Mouse (Mus musculus) hindbrain, embryonic 10.5 days (tissue): Measurements from ENCODE around the gene Thra. TPM values are rescaled to one million over a fixed set of nuclear protein-coding genes. Genes with fewer than 3 reads are reported as not detected.

Experiments used
- DNase-seq: peaks from one replicate; pipeline ENCODE4 v3.0.0-alpha.2; 2017; ENCODE audit warnings: low spot score
- H3K27ac ChIP-seq: fragments of 300-500 bp; sonication (generic); 2 replicates; pipeline ENCODE4 v1.5.1; 2016; ENCODE audit warnings: mild to moderate bottlenecking, moderate library complexity
- H3K27me3 ChIP-seq: fragments of 300-500 bp; sonication (generic); 2 replicates; pipeline ENCODE4 v1.6.1; 2016; ENCODE audit warnings: mild to moderate bottlenecking; ENCODE audit not compliant: poor library complexity, insufficient read depth, severe bottlenecking
- H3K36me3 ChIP-seq: fragments of 300-500 bp; sonication (generic); 2 replicates; pipeline ENCODE4 v1.6.1; 2016; ENCODE audit warnings: mild to moderate bottlenecking, moderate library complexity
- H3K4me1 ChIP-seq: fragments of 300-500 bp; sonication (generic); replicated peaks from 2 replicates; pipeline ENCODE4 v1.6.1; 2016; ENCODE audit warnings: mild to moderate bottlenecking
- H3K4me3 ChIP-seq: fragments of 300-500 bp; sonication (generic); 2 replicates; pipeline ENCODE4 v1.5.1; 2016; ENCODE audit warnings: mild to moderate bottlenecking, moderate library complexity
- H3K9me3 ChIP-seq: fragments of 300-500 bp; sonication (generic); 2 replicates; pipeline ENCODE4 v1.6.1; 2016; ENCODE audit warnings: mild to moderate bottlenecking, moderate library complexity
- WGBS: fragments of 180-500 bp; shearing (Covaris S2); methylation state at CpG from one replicate; pipeline ENCODE4 v1.1.7; 2016; 5-methylcytosine and 5-hydroxymethylcytosine counted together
- polyA plus RNA-seq: library from polyadenylated mRNA; unstranded; fragments of >200 nt; fragmentation: Nextera tagmentation; extraction: Ambion mirVana; gene quantifications from 2 replicates; pipeline ENCODE4 v1.2.1, GENCODE M21; 2016

Gene Thra
- polyA plus RNA-seq, 1 experiment from 2014 or later = 22.2 TPM

GRCm38 (mm10) chr11:98750351-98751201 lies 10.1 kb downstream of the Thra start:
- Histone ChIP-seq H3K4me3 (peak overlapping the region; percentile 11; the same call in 1 of the 2 replicates), H3K27me3 (peaks cover 5% of the 10 kb centered on the region; the same call in 1 of the 2 replicates)
- DNase-seq = no peak

GRCm38 (mm10) chr11:98751221-98751782 lies 10.9 kb downstream of the Thra start:
- no peaks in the 10 kb centered on the region for H3K9me3 ChIP-seq
- peaks cover 14% of the 10 kb centered on the region for H3K36me3 ChIP-seq
- H3K27ac ChIP-seq = peak overlapping the region; percentile 74
- DNase-seq = no peak
- WGBS = 41% methylated on average over 6 of the region's 6 CpGs
- peaks cover 2% of the 10 kb centered on the region; the same call in 1 of the 2 replicates for H3K27me3 ChIP-seq
- H3K4me1 ChIP-seq = peaks cover 88% of the 10 kb centered on the region
- peak overlapping the region; percentile 11; the same call in 1 of the 2 replicates for H3K4me3 ChIP-seq

More at GRCm38 (mm10) chr11:98750351-98751201, 10.1 kb downstream of the Thra start:
- Histone ChIP-seq H3K36me3 (peaks cover 14% of the 10 kb centered on the region), H3K4me1 (peaks cover 91% of the 10 kb centered on the region), H3K9me3 (no peaks in the 10 kb centered on the region), H3K27ac (peak overlapping the region; percentile 74)
- 45% methylated on average over 17 of the region's 17 CpGs for WGBS

- H3K27ac ChIP-seq = peak overlapping the region; percentile 24; the same call in 1 of the 2 replicates
- 0 out of 2 replicates have a peak overlapping the region, but pooled peaks have one; percentile 3 for H3K4me3 ChIP-seq
- no peaks in the 10 kb centered on the region for H3K27me3 ChIP-seq
- no peaks in the 10 kb centered on the region for H3K9me3 ChIP-seq
- H3K36me3 ChIP-seq = peaks cover 25% of the 10 kb centered on the region
- H3K4me1 ChIP-seq = peaks cover 74% of the 10 kb centered on the region
- 90% methylated on average over 10 of the region's 10 CpGs for WGBS
- DNase-seq = no peak
Measured at GRCm38 (mm10) chr11:98752562-98753140, 12.2 kb downstream of the Thra start.

DNA sequence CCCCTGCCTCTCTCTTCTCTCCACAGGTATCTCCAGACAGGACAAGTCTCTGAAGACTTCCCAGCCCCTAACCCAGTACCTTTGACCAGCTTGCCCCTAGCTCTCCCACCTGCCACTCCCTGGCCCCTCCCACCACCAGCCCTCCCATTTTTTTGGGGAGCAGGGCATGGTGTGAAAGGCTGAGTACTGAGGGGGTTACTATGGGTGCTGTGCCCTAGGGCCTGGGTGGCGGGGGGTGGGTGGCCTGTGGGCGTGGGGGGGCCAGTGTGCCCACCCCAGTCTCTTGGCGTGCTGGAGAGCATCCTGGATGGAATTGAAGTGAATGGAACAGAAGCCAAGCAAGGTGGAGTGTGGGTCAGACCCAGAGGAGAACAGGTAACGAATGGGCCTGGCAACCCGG lies 12.8 kb downstream of the Thra start:
- DNase-seq = no peak
- Histone ChIP-seq H3K27ac (peak overlapping the region; percentile 65), H3K4me1 (peaks cover 68% of the 10 kb centered on the region), H3K27me3 (no peaks in the 10 kb centered on the region), H3K4me3 (no peak overlapping the region), H3K36me3 (peaks cover 29% of the 10 kb centered on the region), H3K9me3 (no peaks in the 10 kb centered on the region)
- WGBS = 91% methylated on average over 5 of the region's 5 CpGs

DNA sequence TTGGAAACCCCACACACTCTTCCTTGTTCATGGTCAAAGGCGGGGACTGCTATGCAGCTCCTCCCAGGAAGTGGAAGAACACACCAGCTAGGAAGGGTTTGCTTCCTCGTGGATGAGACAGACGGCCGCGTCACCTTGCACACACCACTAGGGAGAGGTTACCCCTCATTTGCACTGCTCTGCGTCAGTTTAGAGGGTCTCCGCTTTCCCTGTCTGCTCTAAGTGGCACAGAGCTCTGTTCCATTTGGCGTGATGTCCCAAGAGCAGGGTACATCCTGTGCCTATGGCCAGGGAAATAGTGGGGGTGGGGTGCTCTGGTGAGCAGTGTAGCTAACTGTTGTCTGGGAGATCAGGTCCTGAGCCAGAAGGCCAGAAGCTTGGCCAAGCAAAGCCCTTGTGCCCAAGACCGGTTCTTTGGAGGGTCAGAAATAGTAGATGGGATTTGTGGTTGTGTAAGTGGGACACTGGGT lies 13.7 kb downstream of the Thra start:
- H3K27me3 ChIP-seq = no peaks in the 10 kb centered on the region
- WGBS = 72% methylated on average over 9 of the region's 9 CpGs
- H3K36me3 ChIP-seq = peaks cover 33% of the 10 kb centered on the region
- no peaks in the 10 kb centered on the region for H3K9me3 ChIP-seq
- DNase-seq = no peak
- peaks cover 59% of the 10 kb centered on the region for H3K4me1 ChIP-seq
- H3K27ac ChIP-seq = peak overlapping the region; percentile 65
- no peak overlapping the region for H3K4me3 ChIP-seq

DNA sequence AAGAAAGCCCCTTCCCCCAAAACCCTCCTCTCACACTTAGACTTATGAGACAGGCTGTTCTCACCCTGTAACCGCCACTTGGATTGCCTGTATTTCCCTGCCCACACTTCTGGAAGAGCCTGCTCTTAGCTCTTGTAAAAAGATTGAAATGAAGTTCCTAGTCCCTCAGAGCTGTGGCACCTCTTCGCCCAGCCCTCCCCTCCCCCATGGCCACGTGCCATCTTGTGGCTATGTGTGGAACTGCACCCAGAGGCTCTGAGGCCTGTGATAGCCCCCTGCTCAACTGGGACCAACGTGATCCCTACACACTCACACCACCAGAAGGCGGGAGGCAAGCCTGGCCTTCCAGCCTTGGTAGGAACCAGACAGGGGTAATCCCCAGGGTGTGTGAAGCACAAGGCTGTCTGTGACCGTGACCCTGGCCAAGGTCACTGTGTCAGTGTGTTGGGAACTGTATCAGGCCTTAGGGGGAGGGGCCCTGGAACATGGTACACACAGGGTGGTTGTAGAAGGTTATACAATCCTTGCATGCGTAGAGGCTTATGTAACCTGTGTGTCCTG lies 14.3 kb downstream of the Thra start:
- Histone ChIP-seq H3K9me3 (no peaks in the 10 kb centered on the region), H3K4me3 (no peak overlapping the region)
- WGBS = 25% methylated on average over 7 of the region's 7 CpGs

DNA sequence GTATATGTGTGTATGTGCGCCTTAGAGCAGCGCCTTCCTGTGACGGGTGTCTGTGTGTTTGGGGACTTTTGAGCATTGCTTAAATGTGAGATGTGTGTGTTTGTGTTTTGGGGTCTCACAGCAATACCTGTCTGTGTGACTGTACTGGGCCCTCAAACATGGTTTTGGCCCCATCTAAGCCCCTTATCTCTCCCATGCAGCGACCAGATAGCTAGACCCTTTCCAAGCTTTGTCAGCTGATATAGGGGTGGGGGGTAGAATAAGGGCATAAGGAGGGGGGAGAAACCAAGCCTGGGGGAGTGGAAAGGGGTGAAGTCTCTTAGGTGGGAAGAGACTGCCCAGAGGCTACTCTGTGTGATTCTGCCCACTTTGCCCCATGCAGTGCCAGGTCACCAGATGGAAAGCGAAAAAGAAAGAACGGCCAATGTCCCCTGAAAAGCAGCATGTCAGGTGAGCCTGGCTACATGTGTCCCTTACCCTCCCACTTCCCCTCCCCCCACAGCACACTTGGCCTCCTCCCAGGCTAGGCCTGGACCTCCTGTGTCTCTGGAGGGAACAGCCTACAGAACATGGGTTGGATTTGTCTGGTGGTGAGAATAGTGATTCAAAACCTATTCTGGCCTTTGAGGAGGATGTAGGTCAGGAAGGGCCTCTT lies 15.4 kb downstream of the Thra start:
- Histone ChIP-seq H3K27ac (no peak overlapping the region), H3K27me3 (no peaks in the 10 kb centered on the region), H3K4me3 (no peak overlapping the region), H3K9me3 (no peaks in the 10 kb centered on the region), H3K36me3 (peaks cover 42% of the 10 kb centered on the region), H3K4me1 (peaks cover 42% of the 10 kb centered on the region)
- WGBS = 96% methylated on average over 6 of the region's 6 CpGs
- DNase-seq = no peak

More for the DNA sequence above, 14.3 kb downstream of the Thra start:
- Histone ChIP-seq H3K4me1 (peaks cover 54% of the 10 kb centered on the region), H3K27me3 (no peaks in the 10 kb centered on the region), H3K36me3 (peaks cover 33% of the 10 kb centered on the region), H3K27ac (peak overlapping the region; percentile 65)
- DNase-seq = peak; percentile 86

DNA sequence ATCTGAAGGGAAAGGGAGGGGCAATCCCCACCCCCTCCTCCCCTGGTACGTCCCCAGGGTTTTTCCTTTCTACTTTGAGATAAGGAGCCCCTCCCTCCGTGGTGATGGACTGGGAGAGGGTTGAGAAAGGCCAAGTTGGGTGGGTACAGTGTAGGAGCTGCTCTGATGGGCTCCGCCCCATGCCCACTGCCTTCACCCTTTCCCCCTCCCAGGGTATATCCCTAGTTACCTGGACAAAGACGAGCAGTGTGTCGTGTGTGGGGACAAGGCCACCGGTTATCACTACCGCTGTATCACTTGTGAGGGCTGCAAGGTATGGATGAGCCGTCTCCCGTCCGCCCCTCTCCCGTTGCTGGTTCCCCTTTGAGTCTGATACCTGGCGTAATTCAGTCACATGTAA lies 16.3 kb downstream of the Thra start:
- Histone ChIP-seq H3K9me3 (no peaks in the 10 kb centered on the region), H3K36me3 (peaks cover 50% of the 10 kb centered on the region), H3K4me3 (no peak overlapping the region), H3K27me3 (no peaks in the 10 kb centered on the region), H3K27ac (no peak overlapping the region), H3K4me1 (peaks cover 34% of the 10 kb centered on the region)
- 83% methylated on average over 12 of the region's 12 CpGs for WGBS
- no peak for DNase-seq

DNA sequence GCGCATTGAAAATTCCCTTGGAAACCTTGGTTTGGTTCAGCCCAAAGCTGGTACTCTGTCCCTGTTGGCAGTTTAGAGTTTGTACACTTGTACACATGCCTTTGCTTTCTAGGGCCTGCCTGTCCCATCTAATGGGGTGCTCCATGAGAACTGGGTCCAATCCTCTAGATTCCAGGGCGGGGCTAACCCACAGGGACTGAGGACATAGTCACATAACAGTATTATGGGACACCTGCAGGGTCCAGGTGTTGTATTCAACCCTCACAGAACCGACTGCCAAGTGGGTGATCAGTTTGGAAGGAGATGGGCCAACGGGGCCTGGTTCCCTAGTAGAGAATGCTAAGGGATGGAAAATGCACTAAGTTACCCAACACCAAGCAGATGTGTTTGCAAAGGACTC lies 21.5 kb downstream of the Thra start:
- DNase-seq = no peak
- Histone ChIP-seq H3K4me1 (peaks cover 27% of the 10 kb centered on the region), H3K27ac (no peak overlapping the region), H3K36me3 (peaks cover 81% of the 10 kb centered on the region), H3K27me3 (no peaks in the 10 kb centered on the region), H3K9me3 (no peaks in the 10 kb centered on the region), H3K4me3 (no peak overlapping the region)
- 92% methylated on average over 4 of the region's 4 CpGs for WGBS

- Histone ChIP-seq H3K27ac (peak overlapping the region; percentile 41; the same call in 1 of the 2 replicates), H3K9me3 (no peaks in the 10 kb centered on the region), H3K36me3 (peaks cover 72% of the 10 kb centered on the region), H3K4me3 (no peak overlapping the region), H3K4me1 (peaks cover 37% of the 10 kb centered on the region), H3K27me3 (no peaks in the 10 kb centered on the region)
- WGBS = 70% methylated on average over 17 of the region's 17 CpGs
- DNase-seq = peak; percentile 47
Measured at GRCm38 (mm10) chr11:98762756-98763501, 22.5 kb downstream of the Thra start.

GRCm38 (mm10) chr11:98763502-98763861 lies 23.0 kb downstream of the Thra start:
- Histone ChIP-seq H3K27me3 (no peaks in the 10 kb centered on the region), H3K36me3 (peaks cover 71% of the 10 kb centered on the region)
- no peak for DNase-seq

DNA sequence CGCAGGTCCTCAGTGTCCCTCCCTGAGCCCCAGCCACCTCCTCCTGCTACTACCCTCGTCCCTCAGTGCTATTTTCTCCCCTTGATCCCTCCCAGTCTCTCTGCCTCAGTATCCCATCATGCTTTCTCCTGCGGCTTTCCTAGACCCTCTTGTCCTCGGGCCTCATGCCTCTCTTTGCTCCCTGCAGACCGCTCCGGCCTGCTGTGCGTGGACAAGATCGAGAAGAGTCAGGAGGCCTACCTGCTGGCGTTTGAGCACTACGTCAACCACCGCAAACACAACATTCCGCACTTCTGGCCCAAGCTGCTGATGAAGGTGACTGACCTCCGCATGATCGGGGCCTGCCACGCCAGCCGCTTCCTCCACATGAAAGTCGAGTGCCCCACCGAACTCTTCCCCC lies 23.7 kb downstream of the Thra start:
- WGBS = 83% methylated on average over 18 of the region's 18 CpGs
- peaks cover 48% of the 10 kb centered on the region for H3K4me1 ChIP-seq
- DNase-seq = no peak

More at GRCm38 (mm10) chr11:98763502-98763861, 23.0 kb downstream of the Thra start:
- 87% methylated on average over 8 of the region's 8 CpGs for WGBS
- Histone ChIP-seq H3K4me3 (no peak overlapping the region), H3K27ac (peak overlapping the region; percentile 41; the same call in 1 of the 2 replicates), H3K4me1 (peaks cover 42% of the 10 kb centered on the region), H3K9me3 (no peaks in the 10 kb centered on the region)

More for the DNA sequence above, 23.7 kb downstream of the Thra start:
- Histone ChIP-seq H3K36me3 (peaks cover 75% of the 10 kb centered on the region), H3K9me3 (no peaks in the 10 kb centered on the region), H3K27me3 (no peaks in the 10 kb centered on the region), H3K4me3 (no peak overlapping the region), H3K27ac (no peak overlapping the region)
